Mouse (Mus musculus): Measurements from ENCODE around the gene Sec16a. TPM values are rescaled to one million over a fixed set of nuclear protein-coding genes. Genes with fewer than 3 reads are reported as not detected.

Gene Sec16a
- total RNA-seq, 4 experiments from 2014 or later: 62.3 to 73.6 (median 67.1) TPM

DNA sequence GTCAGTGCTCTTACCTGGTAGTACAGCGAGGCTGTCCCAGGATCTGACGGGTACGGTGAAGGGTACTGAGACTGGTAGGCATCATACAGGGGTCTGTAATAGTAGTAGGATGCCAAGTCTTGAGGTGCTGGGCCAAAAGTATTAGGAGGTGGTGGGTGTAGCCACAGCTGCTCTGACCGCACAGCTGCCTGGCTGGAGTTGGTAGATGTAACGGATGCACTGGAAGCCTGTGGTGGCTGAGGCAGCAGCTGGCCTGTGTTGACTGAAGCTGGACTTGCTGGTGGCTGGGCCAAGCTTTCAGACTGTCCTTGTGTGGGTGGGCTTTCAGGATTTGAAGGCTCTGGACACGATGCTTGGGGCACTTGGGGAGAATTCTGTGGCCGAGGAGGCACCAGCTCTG lies 6.6 kb downstream of the Sec16a start:
- no peak for DNase-seq

DNA sequence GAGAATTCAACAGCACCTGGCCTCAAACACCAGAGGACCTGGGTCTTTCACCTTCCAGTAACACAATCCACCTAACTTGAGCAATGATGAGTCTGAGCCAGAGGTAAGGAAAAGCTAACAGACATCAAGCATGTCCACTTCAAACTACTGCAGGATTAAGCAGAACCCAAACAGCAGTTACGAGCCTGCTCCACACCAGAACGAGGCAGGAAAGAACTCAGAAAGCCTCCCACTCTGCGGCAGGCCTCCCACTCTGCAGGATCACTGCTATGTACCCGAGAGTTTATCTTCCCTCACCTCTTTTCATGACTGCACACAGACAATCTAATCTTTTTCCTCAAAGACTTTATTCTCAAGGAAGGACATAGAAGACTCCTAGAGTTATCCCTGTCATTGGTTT lies 7.8 kb downstream of the Sec16a start:
- no peak for DNase-seq

DNA sequence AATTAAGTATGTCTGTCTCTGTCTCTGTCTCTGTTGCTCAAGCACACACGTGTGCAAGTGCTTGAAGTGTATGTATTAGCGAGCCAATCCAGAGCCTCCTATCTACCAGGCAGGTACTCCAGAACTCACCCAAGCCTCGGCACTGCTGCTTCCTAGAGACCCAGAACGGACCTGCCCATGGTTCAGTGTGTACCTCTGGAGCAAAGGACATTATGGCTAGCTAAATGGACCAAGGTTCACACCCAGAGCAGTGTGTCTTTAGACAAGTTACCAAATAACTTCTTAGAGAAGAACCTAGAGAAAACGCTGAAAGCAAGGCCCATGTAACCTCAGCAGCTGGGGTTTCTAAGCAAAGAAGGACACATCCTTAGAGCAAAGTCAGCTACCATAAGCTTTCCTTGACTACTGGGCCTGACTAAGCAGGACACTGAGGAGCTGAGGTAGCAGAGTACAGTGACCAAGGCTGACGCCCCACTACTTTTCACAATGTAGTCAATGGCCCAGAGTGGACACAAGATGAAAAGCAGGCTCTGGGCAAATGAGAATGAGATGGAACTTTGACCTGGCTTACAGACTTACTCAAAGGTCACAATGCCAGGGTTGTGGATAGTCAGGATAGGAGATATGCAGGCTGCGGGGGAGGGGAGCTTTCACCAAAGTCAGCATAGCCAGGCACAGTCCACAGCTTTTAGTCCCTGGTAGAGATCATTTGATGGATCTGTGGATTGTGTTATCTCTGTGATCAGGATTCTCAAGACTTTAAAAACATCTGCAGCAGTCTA lies 10.0 kb downstream of the Sec16a start:
- no peak for DNase-seq

DNA sequence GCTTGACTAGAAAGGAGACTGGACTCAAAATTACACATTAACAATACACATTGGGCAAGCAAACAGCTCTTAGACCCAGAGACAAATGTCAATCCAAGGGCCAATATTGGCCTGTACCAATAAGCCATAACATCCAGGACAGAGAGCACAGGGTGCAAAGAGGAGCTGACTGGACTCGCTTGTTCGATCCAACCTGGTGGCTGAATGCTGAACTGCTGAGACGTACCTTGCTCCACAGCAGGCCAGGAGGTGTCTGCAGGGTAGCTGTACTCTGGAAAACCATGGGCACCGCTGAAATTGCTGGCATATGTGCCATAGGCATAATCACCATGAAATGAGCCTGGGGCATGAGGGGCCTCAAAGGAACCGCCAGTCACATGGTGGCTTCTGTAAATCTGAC lies 15.2 kb downstream of the Sec16a start:
- DNase-seq: no peak

GRCm38 (mm10) chr2:26424541-26424940 lies 20.5 kb downstream of the Sec16a start:
- no peak for DNase-seq

DNA sequence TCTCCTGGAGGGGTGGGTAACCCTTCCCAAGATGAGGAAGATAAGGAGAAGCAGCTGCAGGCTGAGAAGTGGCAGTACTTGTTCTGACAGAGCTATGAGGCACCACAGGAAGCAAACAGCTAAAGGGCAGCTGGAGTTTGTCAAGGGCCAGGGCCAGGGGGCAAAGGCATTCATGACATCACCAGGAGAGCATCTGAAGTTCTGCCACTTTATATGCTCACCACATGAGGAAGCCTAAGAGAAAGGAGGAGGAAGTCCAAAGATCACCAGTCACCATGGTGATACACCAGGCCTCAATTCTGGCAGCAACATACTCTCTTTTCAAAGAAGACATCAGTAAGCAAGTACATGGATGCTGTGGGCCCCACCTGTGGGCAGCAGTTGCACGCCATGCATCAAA lies 21.9 kb downstream of the Sec16a start:
- DNase-seq: no peak

DNA sequence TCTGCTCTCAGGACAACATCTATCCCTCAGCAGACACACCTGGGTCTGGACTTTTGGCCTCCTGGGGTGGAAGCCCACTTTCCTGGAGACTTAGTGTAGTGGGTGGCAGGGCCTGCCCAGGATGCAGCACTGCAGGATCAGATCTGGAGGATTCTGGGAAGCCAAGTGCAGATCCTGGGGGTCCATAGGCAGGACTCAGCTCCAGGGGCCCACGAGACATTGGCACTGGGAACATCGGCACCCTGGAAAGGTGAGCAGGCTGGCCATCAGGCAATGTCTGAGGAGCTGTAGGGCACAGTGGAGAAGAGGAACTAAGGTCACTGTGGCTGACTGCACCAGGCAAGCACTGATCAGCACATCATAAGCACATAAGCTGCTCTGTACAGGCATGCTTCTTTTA lies 23.0 kb downstream of the Sec16a start:
- no peak for DNase-seq

DNA sequence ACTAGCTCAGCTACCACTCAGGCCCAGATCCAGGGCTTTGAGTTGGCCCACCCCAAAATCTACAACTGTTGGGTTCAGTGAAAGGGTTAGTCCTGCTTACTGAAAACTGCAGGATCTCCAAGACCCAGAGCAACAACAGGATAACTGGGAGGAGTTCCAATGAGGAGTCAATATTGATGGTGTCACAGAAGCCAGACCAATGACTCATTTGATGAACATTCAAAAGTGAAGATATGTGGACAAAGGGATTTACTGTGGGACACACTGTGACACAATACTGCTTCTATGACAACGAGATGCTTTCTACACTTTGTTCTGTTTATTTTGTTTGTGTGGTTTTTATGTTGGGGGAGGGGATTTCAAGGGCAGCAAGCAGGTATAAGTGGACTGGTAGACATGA lies 26.9 kb downstream of the Sec16a start:
- no peak for DNase-seq

DNA sequence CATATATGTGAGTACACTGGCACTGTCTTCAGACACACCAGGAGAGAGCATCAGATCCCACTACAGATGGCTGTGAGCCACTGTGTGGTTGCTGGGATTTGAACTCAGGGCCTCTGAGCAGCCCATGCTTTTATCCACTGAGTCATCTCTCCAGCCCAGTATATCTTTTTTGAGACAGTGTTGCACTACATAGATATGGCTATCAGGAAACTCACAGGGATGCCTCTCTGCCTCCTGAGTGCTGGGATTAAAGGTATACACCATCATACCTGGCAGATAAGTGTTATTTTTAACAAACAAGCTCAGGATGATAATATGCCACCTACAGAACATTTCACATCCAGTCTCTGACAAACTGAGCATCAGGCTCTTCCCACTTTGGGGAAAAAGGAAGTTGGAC lies 27.9 kb downstream of the Sec16a start:
- no peak for DNase-seq

GRCm38 (mm10) chr2:26410931-26411411 lies 34.0 kb downstream of the Sec16a start:
- DNase-seq: peak; percentile 69

- DNase-seq: no peak
Measured at GRCm38 (mm10) chr2:26410091-26410490, 34.9 kb downstream of the Sec16a start.

GRCm38 (mm10) chr2:26409362-26409761 lies 35.7 kb downstream of the Sec16a start:
- no peak for DNase-seq

GRCm38 (mm10) chr2:26408515-26409356 lies 36.3 kb downstream of the Sec16a start, which contains the start of gene Inpp5e:
Gene Inpp5e (minus strand): TSS chr2:26409203.
- peak; percentile 93 for DNase-seq

DNA sequence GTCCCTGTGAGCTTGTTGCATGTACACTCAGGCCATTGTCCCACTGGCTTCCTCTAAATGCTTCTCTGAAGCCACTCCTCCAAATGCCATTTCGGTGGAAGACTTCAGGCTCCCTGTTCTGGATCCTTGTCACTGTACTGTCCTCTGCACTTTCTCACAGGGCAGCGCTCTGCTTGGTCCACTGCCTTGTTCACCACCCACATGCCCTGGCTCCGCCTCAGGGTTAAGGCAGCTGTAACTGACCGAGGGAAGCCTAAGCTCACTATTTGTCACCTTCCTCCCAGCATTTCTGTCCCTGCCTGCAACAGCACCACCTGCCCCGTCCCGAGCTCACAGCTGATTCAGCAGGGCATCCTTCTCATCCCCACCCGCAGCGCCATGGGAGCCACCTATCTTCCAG lies 41.7 kb downstream of the Sec16a start:
- DNase-seq: no peak

- no peak for DNase-seq
Measured at GRCm38 (mm10) chr2:26402265-26402664, 42.8 kb downstream of the Sec16a start.

DNA sequence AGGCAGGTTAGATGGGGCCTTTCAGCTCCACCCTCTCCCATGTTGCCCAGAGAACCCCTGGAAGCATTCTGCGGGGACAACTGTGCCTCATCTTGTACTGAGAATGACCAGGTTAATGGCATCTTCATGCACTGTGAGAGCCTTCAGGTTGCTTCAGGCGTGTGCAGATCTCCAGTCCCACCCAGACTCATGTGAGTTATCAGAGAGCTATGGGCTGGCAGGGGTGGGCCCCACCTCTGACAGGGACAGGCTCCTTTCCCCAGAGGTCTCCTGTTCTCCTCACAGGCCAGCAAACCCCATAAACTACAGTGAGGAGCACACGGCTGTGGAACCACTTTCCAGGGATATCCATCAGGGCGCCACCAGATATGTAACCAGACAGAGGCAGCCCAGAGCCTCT lies 44.0 kb downstream of the Sec16a start:
- DNase-seq: no peak

GRCm38 (mm10) chr2:26400296-26400695 lies 44.7 kb downstream of the Sec16a start:
- DNase-seq: no peak

GRCm38 (mm10) chr2:26399647-26400046 lies 45.4 kb downstream of the Sec16a start:
- no peak for DNase-seq

DNA sequence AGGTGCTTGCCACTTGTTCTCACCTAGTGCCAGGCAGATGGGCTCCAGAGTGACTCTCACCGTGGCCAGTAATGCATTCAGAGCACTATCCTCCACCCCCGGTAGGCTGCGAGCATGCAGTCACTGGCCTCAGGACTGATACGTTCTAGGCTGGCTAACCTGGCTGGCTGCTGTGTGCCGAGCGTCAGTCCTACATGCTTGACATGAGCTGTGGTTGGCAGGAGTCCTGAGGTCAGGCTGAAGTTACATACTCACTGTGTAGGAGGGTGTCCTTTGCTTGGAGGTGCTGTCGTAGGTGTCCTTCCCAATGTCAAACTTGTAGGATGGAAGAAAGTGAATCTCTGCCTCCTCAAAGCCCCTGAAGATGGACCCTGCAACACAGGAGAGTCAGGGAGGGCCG lies 46.0 kb downstream of the Sec16a start:
- no peak for DNase-seq

DNA sequence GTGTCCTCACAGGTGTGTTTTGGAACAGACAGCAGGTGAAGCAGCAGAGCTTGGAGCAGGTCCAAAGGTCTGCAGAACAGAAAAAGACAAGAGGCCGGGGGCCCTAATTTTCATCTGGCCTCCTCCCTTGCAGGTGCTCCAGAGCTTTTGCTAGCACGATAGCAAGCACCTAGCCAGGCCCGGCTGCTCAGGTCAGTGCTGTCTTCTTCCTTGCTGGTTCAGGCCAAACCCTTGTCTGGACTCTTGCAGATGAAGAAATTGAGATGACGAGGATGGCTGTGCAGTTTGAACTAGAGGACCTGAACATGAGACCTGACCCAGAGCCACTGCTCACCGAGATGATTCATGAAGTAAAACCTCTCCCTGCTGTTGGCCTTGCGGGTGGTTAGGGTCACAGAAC lies 53.4 kb downstream of the Sec16a start:
- no peak for DNase-seq

- no peak for DNase-seq
Measured at GRCm38 (mm10) chr2:26390954-26391353, 54.1 kb downstream of the Sec16a start.

- peak; percentile 60 for DNase-seq
Measured at GRCm38 (mm10) chr2:26389154-26389690, 55.8 kb downstream of the Sec16a start, which contains the start of the genes Entr1 and Pmpca. Gene Entr1 (minus strand): TSS chr2:26389316. Gene Pmpca (plus strand): TSS chr2:26389339.

DNA sequence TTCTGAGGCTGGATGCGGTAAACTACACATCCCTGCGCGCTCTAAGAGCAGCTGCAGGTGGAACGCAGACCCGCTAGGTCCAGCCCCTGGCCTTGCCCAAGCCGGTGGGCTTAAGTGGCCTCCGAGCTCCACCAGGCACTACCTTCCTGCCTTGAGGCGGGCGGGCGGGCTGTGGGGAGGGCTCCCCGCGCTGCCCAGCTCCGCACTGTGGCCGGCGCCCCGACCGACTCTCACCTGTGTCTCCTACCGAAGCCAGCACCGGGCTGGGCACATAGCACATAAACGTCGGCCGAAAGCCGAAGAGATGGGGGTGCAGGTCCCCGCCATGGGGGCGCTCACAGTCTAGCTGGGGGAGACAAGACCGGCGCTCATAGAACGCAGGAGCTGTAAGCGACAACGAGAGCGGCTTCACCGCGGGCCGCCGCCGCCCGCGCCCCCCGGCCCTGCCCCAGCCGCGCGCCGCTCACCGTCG lies 56.3 kb downstream of the Sec16a start:
- DNase-seq: no peak
